Mouse (Mus musculus) layer of hippocampus, adult 9-10 months (tissue): ENCODE measurements around the gene Psg29.

Experiments
- DNase-seq: peaks from one replicate; pipeline ENCODE4 v3.0.0; 2022; ENCODE audit warnings: low spot score

Psg29 gene

GRCm38 (mm10) chr7:17203177-17203576 lies at the start of gene Psg29:
Psg29 (plus strand) TSS chr7:17203477.
- no peak for DNase-seq

GRCm38 (mm10) chr7:17155634-17156033 lies 47.6 kb upstream of the Psg29 start:
- peak; percentile 3 for DNase-seq

- no peak for DNase-seq
Observed at GRCm38 (mm10) chr7:17156885-17157677, 46.2 kb upstream of the Psg29 start.

- DNase-seq = no peak
Observed at GRCm38 (mm10) chr7:17159011-17159410, 44.3 kb upstream of the Psg29 start.

- DNase-seq = no peak
Observed at GRCm38 (mm10) chr7:17171827-17172226, 31.4 kb upstream of the Psg29 start.

GRCm38 (mm10) chr7:17205530-17206184 lies 2.4 kb downstream of the Psg29 start:
- DNase-seq = no peak
